In genomic region chr11:88560634-88561033, GRCm38 (mm10) we compare ENCODE assay signal across 12 mouse cellular contexts.
DNase-seq lines count a peak whose midpoint lies in the region; ATAC-seq lines count a peak whose summit lies in the region.
"Had no signal": no experiment of that assay in that cellular context is flagged by ENCODE, and none has a peak within 500 bp of the region (broad histone marks: within the 10 kb centered on the region; RNA-seq: fewer than 3 reads in every experiment).

No protein-coding gene starts in this region.

- WGBS in heart, embryonic 14.5 days, result 36% methylated on average over 9 of the region's 9 CpGs
- WGBS in lung, embryonic 16.5 days, result 69% methylated on average over 9 of the region's 9 CpGs
- WGBS in hindbrain, embryonic 13.5 days, result 74% methylated on average over 9 of the region's 9 CpGs
- 76% methylated on average over 9 of the region's 9 CpGs for WGBS in stomach, embryonic 14.5 days

- no peak for DNase-seq in heart, adult 9 months (ENCODE audit: low spot score in 2 of 2)
- DNase-seq in lung, adult 18-20 months, result no peak
- no peak for DNase-seq in adrenal gland, adult 18-20 months (ENCODE audit: low spot score in 2 of 2)
- no peak for DNase-seq in right cerebral cortex, postnatal 14 days
- DNase-seq: layer of hippocampus, postnatal 36 days; lung, postnatal 14 days had no signal

- H3K27ac ChIP-seq in heart, embryonic 14.5 days (replicated peaks in 1 of 2; ENCODE audit: control insufficient read depth in 1 of 2, insufficient read depth in 1 of 2, low read depth in 2 of 2, low read length in 2 of 2), result peak overlapping the region; percentile 84 to 96
- H3K27ac ChIP-seq in lung, embryonic 16.5 days (ENCODE audit: low read length), result peak overlapping the region; percentile 65
- H3K27ac ChIP-seq in hindbrain, embryonic 13.5 days, result peak overlapping the region; percentile 72; the same call in 1 of the 2 replicates
- H3K27ac ChIP-seq in stomach, embryonic 14.5 days (ENCODE audit: low read length), result peak overlapping the region; percentile 46; the same call in 1 of the 2 replicates
- H3K27ac ChIP-seq: forebrain, embryonic 15.5 days had no signal

- H3K4me1 ChIP-seq in heart, embryonic 14.5 days (ENCODE audit: control insufficient read depth in 2 of 2, insufficient read depth in 2 of 2, low read length in 2 of 2), result peaks cover 66 to 82% of the 10 kb centered on the region in 2 experiments
- H3K4me1 ChIP-seq in lung, embryonic 16.5 days (replicated peaks; ENCODE audit: control insufficient read depth, insufficient read depth, low read length), result peaks cover 49% of the 10 kb centered on the region
- H3K4me1 ChIP-seq in hindbrain, embryonic 13.5 days (replicated peaks), result peaks cover 85% of the 10 kb centered on the region
- peaks cover 41% of the 10 kb centered on the region for H3K4me1 ChIP-seq in stomach, embryonic 14.5 days (ENCODE audit: control insufficient read depth, insufficient read depth, low read length)

- no peaks in the 10 kb centered on the region for H3K9me3 ChIP-seq in heart, embryonic 14.5 days (ENCODE audit: control insufficient read depth, low read length)
- no peaks in the 10 kb centered on the region for H3K9me3 ChIP-seq in lung, embryonic 16.5 days (ENCODE audit: control insufficient read depth, low read length)
- H3K9me3 ChIP-seq in hindbrain, embryonic 13.5 days, result no peaks in the 10 kb centered on the region
- H3K9me3 ChIP-seq in stomach, embryonic 14.5 days (ENCODE audit: control insufficient read depth, low read depth, low read length), result no peaks in the 10 kb centered on the region
- H3K9me3 ChIP-seq: forebrain, embryonic 15.5 days had no signal

- peaks cover 10% of the 10 kb centered on the region; the same call in 1 of the 2 replicates for H3K36me3 ChIP-seq in heart, embryonic 14.5 days (ENCODE audit: control insufficient read depth, insufficient read depth, low read length)
- no peaks in the 10 kb centered on the region for H3K36me3 ChIP-seq in lung, embryonic 16.5 days (ENCODE audit: control insufficient read depth, insufficient read depth, low read length)
- H3K36me3 ChIP-seq in hindbrain, embryonic 13.5 days, result no peaks in the 10 kb centered on the region
- H3K36me3 ChIP-seq in stomach, embryonic 14.5 days (ENCODE audit: control insufficient read depth, insufficient read depth, low read length), result no peaks in the 10 kb centered on the region
- H3K36me3 ChIP-seq: forebrain, embryonic 15.5 days had no signal

- no peak overlapping the region for H3K4me3 ChIP-seq in heart, embryonic 14.5 days (ENCODE audit: control insufficient read depth in 1 of 2, insufficient read depth in 1 of 2, low read depth in 1 of 2, low read length in 2 of 2)
- H3K4me3 ChIP-seq in lung, embryonic 16.5 days (ENCODE audit: low read length), result no peak overlapping the region
- H3K4me3 ChIP-seq in hindbrain, embryonic 13.5 days, result no peak overlapping the region
- H3K4me3 ChIP-seq in stomach, embryonic 14.5 days (ENCODE audit: low read depth, low read length), result no peak overlapping the region
- H3K4me3 ChIP-seq: forebrain, embryonic 15.5 days had no signal

- ATAC-seq in heart, embryonic 14.5 days (ENCODE audit: insufficient number of reproducible peaks, insufficient read depth, low FRiP score, low read depth), result no peak
- no peak for ATAC-seq in lung, embryonic 16.5 days (ENCODE audit: low read depth)
- no peak for ATAC-seq in hindbrain, embryonic 13.5 days (ENCODE audit: low FRiP score)
- ATAC-seq in stomach, embryonic 14.5 days (ENCODE audit: insufficient number of reproducible peaks, insufficient read depth, low FRiP score, low read depth), result no peak
- ATAC-seq: CD4-positive, CD25-positive, alpha-beta regulatory T cell, adult 4 months; forebrain, embryonic 15.5 days had no signal

- H3K4me2 ChIP-seq in heart, embryonic 14.5 days (ENCODE audit: low read length), result peak overlapping the region; percentile 40
- H3K4me2 ChIP-seq in lung, embryonic 16.5 days (ENCODE audit: low read depth, low read length), result no peak overlapping the region
- H3K4me2 ChIP-seq in hindbrain, embryonic 13.5 days, result no peak overlapping the region
- H3K4me2 ChIP-seq in stomach, embryonic 14.5 days (replicated peaks; ENCODE audit: low read depth, low read length), result no peak overlapping the region
- H3K4me2 ChIP-seq: forebrain, embryonic 15.5 days had no signal

- H3K27me3 ChIP-seq in heart, embryonic 14.5 days (ENCODE audit: control insufficient read depth, insufficient read depth, low read length), result no peaks in the 10 kb centered on the region
- no peaks in the 10 kb centered on the region for H3K27me3 ChIP-seq in lung, embryonic 16.5 days (ENCODE audit: control insufficient read depth, insufficient read depth, low read depth, low read length)
- H3K27me3 ChIP-seq in hindbrain, embryonic 13.5 days, result no peaks in the 10 kb centered on the region
- H3K27me3 ChIP-seq in stomach, embryonic 14.5 days (ENCODE audit: control insufficient read depth, insufficient read depth, low read length), result no peaks in the 10 kb centered on the region
- H3K27me3 ChIP-seq: forebrain, embryonic 15.5 days had no signal

- H3K9ac ChIP-seq in heart, embryonic 14.5 days (ENCODE audit: low read length), result peak overlapping the region; percentile 39; the same call in 1 of the 2 replicates
- peak overlapping the region; percentile 29; the same call in 1 of the 2 replicates for H3K9ac ChIP-seq in lung, embryonic 16.5 days (ENCODE audit: low read length)
- H3K9ac ChIP-seq in hindbrain, embryonic 13.5 days, result no peak overlapping the region
- no peak overlapping the region for H3K9ac ChIP-seq in stomach, embryonic 14.5 days (replicated peaks; ENCODE audit: low read depth, low read length)
- H3K9ac ChIP-seq: forebrain, embryonic 15.5 days had no signal

Comparison
In these comparisons a context has a peak if more than half of its experiments do, and no peak if none do; other contexts are left out.
1. H3K9ac ChIP-seq: peak in heart, embryonic 14.5 days (single experiment) and lung, embryonic 16.5 days (single experiment); none in hindbrain, embryonic 13.5 days (single experiment) and stomach, embryonic 14.5 days (single experiment).
2. Peak in every context shown above with its lines, with median percentiles within 50 percentile points of each other: H3K27ac ChIP-seq.